Mouse (Mus musculus) megakaryocyte, embryonic 14.5 days (primary cell): ENCODE results near the gene Tmem108. TPM values are rescaled to one million over a fixed set of nuclear protein-coding genes. Genes with fewer than 3 reads are reported as not detected.
A peak's percentile ranks its signal among the peaks of the same experiment; 100 is the strongest.

ENCODE experiments used
- H3K27me3 ChIP-seq: replicated peaks from 2 replicates; pipeline ENCODE3; 2012; ENCODE audit warnings: inconsistent platforms
- H3K36me3 ChIP-seq: replicated peaks from 2 replicates; pipeline ENCODE3; 2012; ENCODE audit warnings: low read length, inconsistent platforms, mixed read lengths
- H3K4me1 ChIP-seq: 2 replicates; pipeline ENCODE4 v1.6.1; 2012; ENCODE audit warnings: inconsistent platforms
- H3K4me3 ChIP-seq: replicated peaks from 2 replicates; pipeline ENCODE3; 2012; ENCODE audit warnings: moderate library complexity, mild to moderate bottlenecking, inconsistent platforms
- H3K9me3 ChIP-seq: 2 replicates; pipeline ENCODE4 v1.6.1; 2012; ENCODE audit warnings: inconsistent platforms
- FLI1 ChIP-seq: IDR thresholded peaks from 2 replicates; pipeline ENCODE4 v1.6.1; 2012; ENCODE audit warnings: low read length, inconsistent platforms, mixed read lengths
- GATA1 ChIP-seq: IDR thresholded peaks from 3 replicates; pipeline ENCODE4 v1.6.1; 2012; ENCODE audit warnings: mixed read lengths, low read length, inconsistent platforms, borderline replicate concordance
- polyA plus RNA-seq: library from polyadenylated mRNA; stranded (reverse); fragments of >175 nt; gene quantifications from 2 replicates; pipeline ENCODE4 v1.2.3, GENCODE M21; 2012; ENCODE audit warnings: low replicate concordance; ENCODE audit not compliant: insufficient read depth

Tmem108 gene
- polyA plus RNA-seq, 1 experiment, result 0.23 TPM

GRCm38 (mm10) chr9:103485606-103486005, 276.0 kb downstream of the Tmem108 start:
- Histone ChIP-seq H3K9me3 (no peaks in the 10 kb centered on the region), H3K36me3 (no peaks in the 10 kb centered on the region), H3K27me3 (peaks cover 41% of the 10 kb centered on the region), H3K4me3 (peak overlapping the region; percentile 15), H3K4me1 (peaks cover 59% of the 10 kb centered on the region)
- no peak for TF ChIP-seq FLI1
- no peak for TF ChIP-seq GATA1

- TF ChIP-seq FLI1, result no peak
- no peak for TF ChIP-seq GATA1
- no peaks in the 10 kb centered on the region for H3K36me3 ChIP-seq
- no peak overlapping the region for H3K4me3 ChIP-seq
- H3K27me3 ChIP-seq, result peaks cover 10% of the 10 kb centered on the region
- H3K9me3 ChIP-seq, result no peaks in the 10 kb centered on the region
- H3K4me1 ChIP-seq, result peaks cover 45% of the 10 kb centered on the region
Observed at GRCm38 (mm10) chr9:103480603-103481220, 280.9 kb downstream of the Tmem108 start.

- TF ChIP-seq GATA1, result no peak
- no peak for TF ChIP-seq FLI1
- H3K27me3 ChIP-seq, result peaks cover 10% of the 10 kb centered on the region
- no peak within 1 kb of the TSS for H3K4me3 ChIP-seq
- no peaks in the 10 kb centered on the region for H3K36me3 ChIP-seq
- peaks cover 44% of the 10 kb centered on the region for H3K4me1 ChIP-seq
- H3K9me3 ChIP-seq, result no peaks in the 10 kb centered on the region
Observed at GRCm38 (mm10) chr9:103480044-103480576, 281.5 kb downstream of the Tmem108 start, which contains the start of gene Bfsp2. TSS of gene Bfsp2 (minus strand) at chr9:103480420.

GRCm38 (mm10) chr9:103475414-103475813, 286.2 kb downstream of the Tmem108 start:
- H3K4me3 ChIP-seq, result no peak overlapping the region
- H3K9me3 ChIP-seq, result peaks cover 17% of the 10 kb centered on the region
- H3K27me3 ChIP-seq, result peaks cover 2% of the 10 kb centered on the region
- H3K4me1 ChIP-seq, result peaks cover 44% of the 10 kb centered on the region
- no peaks in the 10 kb centered on the region for H3K36me3 ChIP-seq
- TF ChIP-seq GATA1, result no peak
- TF ChIP-seq FLI1, result no peak

GRCm38 (mm10) chr9:103473915-103474688, 287.5 kb downstream of the Tmem108 start:
- H3K4me1 ChIP-seq, result peaks cover 39% of the 10 kb centered on the region
- H3K36me3 ChIP-seq, result no peaks in the 10 kb centered on the region
- H3K27me3 ChIP-seq, result no peaks in the 10 kb centered on the region
- peak overlapping the region; percentile 82 for H3K4me3 ChIP-seq
- TF ChIP-seq FLI1 (no peak), GATA1 (no peak)
- H3K9me3 ChIP-seq, result peaks cover 23% of the 10 kb centered on the region

GRCm38 (mm10) chr9:103471784-103472183, 289.9 kb downstream of the Tmem108 start:
- H3K4me1 ChIP-seq, result peaks cover 27% of the 10 kb centered on the region
- H3K9me3 ChIP-seq, result peaks cover 23% of the 10 kb centered on the region
- TF ChIP-seq FLI1, result no peak
- no peaks in the 10 kb centered on the region for H3K27me3 ChIP-seq
- H3K36me3 ChIP-seq, result no peaks in the 10 kb centered on the region
- no peak overlapping the region for H3K4me3 ChIP-seq

- H3K27me3 ChIP-seq, result peaks cover 2% of the 10 kb centered on the region
- H3K36me3 ChIP-seq, result no peaks in the 10 kb centered on the region
- TF ChIP-seq GATA1 (no peak), FLI1 (no peak)
- H3K9me3 ChIP-seq, result peaks cover 23% of the 10 kb centered on the region
- no peak overlapping the region for H3K4me3 ChIP-seq
- H3K4me1 ChIP-seq, result peaks cover 14% of the 10 kb centered on the region
Observed at GRCm38 (mm10) chr9:103469516-103469915, 292.1 kb downstream of the Tmem108 start.

- Histone ChIP-seq H3K4me1 (peaks cover 8% of the 10 kb centered on the region), H3K27me3 (peaks cover 2% of the 10 kb centered on the region), H3K4me3 (no peak overlapping the region), H3K9me3 (peaks cover 23% of the 10 kb centered on the region), H3K36me3 (no peaks in the 10 kb centered on the region)
- TF ChIP-seq FLI1 (no peak), GATA1 (no peak)
Observed at GRCm38 (mm10) chr9:103468911-103469310, 292.7 kb downstream of the Tmem108 start.

- Histone ChIP-seq H3K4me1 (no peaks in the 10 kb centered on the region; the same call in 1 of the 2 replicates), H3K36me3 (no peaks in the 10 kb centered on the region), H3K9me3 (peaks cover 9% of the 10 kb centered on the region), H3K27me3 (peaks cover 7% of the 10 kb centered on the region), H3K4me3 (no peak overlapping the region)
- TF ChIP-seq FLI1 (no peak), GATA1 (no peak)
Observed at GRCm38 (mm10) chr9:103465711-103466220, 295.9 kb downstream of the Tmem108 start.

GRCm38 (mm10) chr9:103465293-103465692, 296.3 kb downstream of the Tmem108 start:
- H3K27me3 ChIP-seq, result peaks cover 7% of the 10 kb centered on the region
- H3K4me3 ChIP-seq, result no peak overlapping the region
- TF ChIP-seq GATA1 (no peak), FLI1 (no peak)
- no peaks in the 10 kb centered on the region; the same call in 1 of the 2 replicates for H3K4me1 ChIP-seq
- H3K36me3 ChIP-seq, result no peaks in the 10 kb centered on the region
- peaks cover 4% of the 10 kb centered on the region for H3K9me3 ChIP-seq
